15 mouse cellular contexts compared by ENCODE assay signal in the genomic region with DNA sequence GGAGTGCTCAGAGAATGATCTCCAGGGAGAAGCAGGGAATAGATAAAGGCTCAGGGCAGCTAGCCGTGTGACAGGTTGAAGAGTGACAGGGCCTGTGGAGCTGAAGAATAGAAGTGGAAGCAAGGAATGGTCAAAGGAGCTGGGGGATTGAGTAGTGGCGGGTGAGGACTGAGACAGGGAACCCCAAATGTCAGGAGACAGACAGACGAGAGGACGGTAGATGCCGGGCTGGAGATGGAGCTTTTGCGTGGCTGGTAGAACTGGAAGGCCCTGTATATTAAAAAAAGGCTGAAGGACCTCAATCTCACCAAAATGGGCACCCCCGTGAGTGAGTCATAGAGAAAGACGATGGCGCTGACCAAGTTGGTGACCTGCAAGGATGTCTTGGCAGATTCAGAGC. TPM values are rescaled to one million over a fixed set of nuclear protein-coding genes. Genes with fewer than 3 reads are reported as not detected.
A peak's percentile ranks its signal among the peaks of the same experiment; 100 is the strongest.
DNase-seq lines count a peak whose midpoint lies in the region; ATAC-seq and TF ChIP-seq lines count a peak whose summit lies in the region.
"Had no signal": no experiment of that assay in that cellular context is flagged by ENCODE, and none has a peak within 500 bp of the region (broad histone marks: within the 10 kb centered on the region; RNA-seq: fewer than 3 reads in every experiment).

No protein-coding gene starts in this region.

- H3K36me3 ChIP-seq in forebrain, embryonic 10.5 days (replicated peaks), result peaks cover 9% of the 10 kb centered on the region
- H3K36me3 ChIP-seq in forebrain, postnatal 0 days (ENCODE audit: insufficient read depth), result peaks cover 16% of the 10 kb centered on the region; the same call in 1 of the 2 replicates
- no peaks in the 10 kb centered on the region for H3K36me3 ChIP-seq in midbrain, embryonic 11.5 days (ENCODE audit: control insufficient read depth, insufficient read depth, low read length)

- no peak for ATAC-seq in forebrain, postnatal 0 days
- ATAC-seq in midbrain, embryonic 11.5 days (ENCODE audit: low FRiP score), result no peak
- ATAC-seq in megakaryocyte, adult 5-6 weeks (ENCODE audit: poor library complexity, severe bottlenecking), result no peak

- H3K9ac ChIP-seq in forebrain, postnatal 0 days, result no peak overlapping the region
- H3K9ac ChIP-seq in midbrain, embryonic 11.5 days (ENCODE audit: low read length), result peak overlapping the region; percentile 47

- no peak overlapping the region for H3K4me3 ChIP-seq in forebrain, embryonic 10.5 days
- H3K4me3 ChIP-seq in forebrain, postnatal 0 days (ENCODE audit: low read depth, low read length), result no peak overlapping the region
- no peak overlapping the region for H3K4me3 ChIP-seq in midbrain, embryonic 11.5 days (ENCODE audit: low read depth, low read length)
- H3K4me3 ChIP-seq: heart, adult 2 months had no signal

- H3K4me1 ChIP-seq in forebrain, embryonic 10.5 days, result peaks cover 95% of the 10 kb centered on the region
- peaks cover 15% of the 10 kb centered on the region for H3K4me1 ChIP-seq in forebrain, postnatal 0 days (ENCODE audit: insufficient read depth)
- peaks cover 39% of the 10 kb centered on the region for H3K4me1 ChIP-seq in midbrain, embryonic 11.5 days (ENCODE audit: control insufficient read depth, insufficient read depth, low read length)

- H3K27ac ChIP-seq in forebrain, embryonic 10.5 days, result peak overlapping the region; percentile 92
- H3K27ac ChIP-seq in forebrain, postnatal 0 days (ENCODE audit: low read depth, low read length), result no peak overlapping the region
- no peak overlapping the region for H3K27ac ChIP-seq in midbrain, embryonic 11.5 days (ENCODE audit: low read depth, low read length)
- H3K27ac ChIP-seq: heart, adult 2 months had no signal

- WGBS in forebrain, embryonic 10.5 days, result 81% methylated on average over 9 of the region's 9 CpGs
- WGBS in forebrain, postnatal 0 days, result 81% methylated on average over 9 of the region's 9 CpGs
- WGBS in midbrain, embryonic 11.5 days, result 81% methylated on average over 9 of the region's 9 CpGs

- H3K4me2 ChIP-seq in forebrain, postnatal 0 days (ENCODE audit: low read depth), result no peak overlapping the region
- H3K4me2 ChIP-seq in midbrain, embryonic 11.5 days, result no peak overlapping the region

- no peaks in the 10 kb centered on the region for H3K9me3 ChIP-seq in forebrain, embryonic 10.5 days
- no peaks in the 10 kb centered on the region for H3K9me3 ChIP-seq in forebrain, postnatal 0 days (ENCODE audit: low read length)
- H3K9me3 ChIP-seq in midbrain, embryonic 11.5 days (ENCODE audit: control insufficient read depth, low read length), result no peaks in the 10 kb centered on the region

- DNase-seq in forebrain, embryonic 10.5 days (ENCODE audit: extremely low spot score, low spot score), result no peak
- DNase-seq in forebrain, postnatal 0 days, result no peak
- DNase-seq in right cerebral cortex, postnatal 25 days, result peak; percentile 27
- DNase-seq in right cerebral cortex, postnatal 36 days (ENCODE audit: low spot score in 2 of 2), result no peak
- DNase-seq in midbrain, embryonic 11.5 days (ENCODE audit: low spot score, missing footprints), result no peak
- DNase-seq in gastrocnemius, adult 18-20 months (ENCODE audit: low spot score), result no peak
- DNase-seq in adrenal gland, adult (ENCODE audit: inconsistent age in 2 of 2, low spot score in 1 of 2), result no peak
- DNase-seq: B cell, adult 2 months had no signal

- no peak for TF ChIP-seq CTCF in forebrain, postnatal 0 days (IDR thresholded peaks at IDR 0.05; ENCODE audit: low read depth)

- peaks cover 73% of the 10 kb centered on the region for H3K27me3 ChIP-seq in forebrain, embryonic 10.5 days (ENCODE audit: poor library complexity, severe bottlenecking)
- no peaks in the 10 kb centered on the region for H3K27me3 ChIP-seq in forebrain, postnatal 0 days (ENCODE audit: insufficient read depth, low read length)
- H3K27me3 ChIP-seq in midbrain, embryonic 11.5 days (ENCODE audit: control insufficient read depth, insufficient read depth, low read length), result peaks cover 3% of the 10 kb centered on the region; the same call in 1 of the 2 replicates

RNA-seq across cellular contexts. Expression of a gene that starts 3.0 kb away (rescaled TPM):
- polyA plus RNA-seq in forebrain, embryonic 10.5 days (2016; fragmentation: Nextera tagmentation; extraction: Ambion mirVana), result 9.7 TPM in 2 replicates
- 78.8 and 85.7 TPM in 2 replicates for total RNA-seq in forebrain, postnatal 0 days (2014; rRNA removed)
- polyA plus RNA-seq in forebrain, postnatal 0 days (2015; fragmentation: Nextera tagmentation; extraction: Ambion mirVana), result 6.2 and 9.1 TPM in 2 replicates
- polyA plus RNA-seq in midbrain, embryonic 11.5 days (2014; fragmentation: Nextera tagmentation; extraction: Ambion mirVana), result 7.8 and 7.9 TPM in 2 replicates
- total RNA-seq in gastrocnemius, adult 18-20 months (2021), result 1 to 10 TPM; 3.5 to 4.9 TPM
- 0.09 and 0.14 TPM in 2 replicates for total RNA-seq in megakaryocyte, adult 5-6 weeks (2015)
- total RNA-seq in megakaryocyte, adult 5-6 weeks (2017), result 0.61 TPM in 1 of 2 replicates, not detected in the other

RNA-seq across cellular contexts. Expression of a gene that starts 3.3 kb away (rescaled TPM):
- polyA plus RNA-seq in forebrain, embryonic 10.5 days (2016; fragmentation: Nextera tagmentation; extraction: Ambion mirVana), result 2.1 and 2.5 TPM in 2 replicates
- total RNA-seq in forebrain, postnatal 0 days (2014; rRNA removed), result 154 and 160 TPM in 2 replicates
- 30.3 and 38.1 TPM in 2 replicates for polyA plus RNA-seq in forebrain, postnatal 0 days (2015; fragmentation: Nextera tagmentation; extraction: Ambion mirVana)
- 1.6 and 2.1 TPM in 2 replicates for polyA plus RNA-seq in midbrain, embryonic 11.5 days (2014; fragmentation: Nextera tagmentation; extraction: Ambion mirVana)
- under 1 TPM; 0.09 to 0.21 TPM for total RNA-seq in gastrocnemius, adult 18-20 months (2021)
- not detected in 2 replicates for total RNA-seq in megakaryocyte, adult 5-6 weeks (2015)
- total RNA-seq in megakaryocyte, adult 5-6 weeks (2017), result 0.33 TPM in 1 of 2 replicates, not detected in the other

RNA-seq across cellular contexts. Expression of a gene that starts 20.4 kb away (rescaled TPM):
- 0.32 and 0.42 TPM in 2 replicates for polyA plus RNA-seq in forebrain, embryonic 10.5 days (2016; fragmentation: Nextera tagmentation; extraction: Ambion mirVana)
- total RNA-seq in forebrain, postnatal 0 days (2014; rRNA removed), result 0.90 and 1.8 TPM in 2 replicates
- 0.61 and 1.2 TPM in 2 replicates for polyA plus RNA-seq in forebrain, postnatal 0 days (2015; fragmentation: Nextera tagmentation; extraction: Ambion mirVana)
- polyA plus RNA-seq in midbrain, embryonic 11.5 days (2014; fragmentation: Nextera tagmentation; extraction: Ambion mirVana), result 3.8 TPM in 2 replicates
- total RNA-seq in gastrocnemius, adult 18-20 months (2021), result under 1 TPM; 0.57 to 0.71 TPM
- total RNA-seq in megakaryocyte, adult 5-6 weeks (2015), result not detected in 2 replicates
- not detected in 2 replicates for total RNA-seq in megakaryocyte, adult 5-6 weeks (2017)
- total RNA-seq: ES-E14; hematopoietic stem cell, adult 5-6 weeks; layer of hippocampus, adult 18-20 months had no signal

RNA-seq across cellular contexts. Expression of a gene that starts 27.5 kb away (rescaled TPM):
- 0.17 TPM in 1 of 2 replicates, not detected in the other for polyA plus RNA-seq in forebrain, embryonic 10.5 days (2016; fragmentation: Nextera tagmentation; extraction: Ambion mirVana)
- total RNA-seq in forebrain, postnatal 0 days (2014; rRNA removed), result 0.57 and 0.69 TPM in 2 replicates
- 0.25 and 0.72 TPM in 2 replicates for polyA plus RNA-seq in forebrain, postnatal 0 days (2015; fragmentation: Nextera tagmentation; extraction: Ambion mirVana)
- polyA plus RNA-seq in midbrain, embryonic 11.5 days (2014; fragmentation: Nextera tagmentation; extraction: Ambion mirVana), result not detected in 2 replicates
- total RNA-seq in gastrocnemius, adult 18-20 months (2021), result under 1 TPM; 0.38 to 0.41 TPM
- 0.09 and 0.71 TPM in 2 replicates for total RNA-seq in megakaryocyte, adult 5-6 weeks (2015)
- 0.20 and 0.37 TPM in 2 replicates for total RNA-seq in megakaryocyte, adult 5-6 weeks (2017)
- polyA plus RNA-seq: embryonic facial prominence, embryonic 11.5 days; limb, embryonic 11.5 days had no signal

RNA-seq across cellular contexts. Expression of a gene that starts 31.2 kb away (rescaled TPM):
- polyA plus RNA-seq in forebrain, embryonic 10.5 days (2016; fragmentation: Nextera tagmentation; extraction: Ambion mirVana), result 271 and 298 TPM in 2 replicates
- 13.5 and 20.7 TPM in 2 replicates for total RNA-seq in forebrain, postnatal 0 days (2014; rRNA removed)
- polyA plus RNA-seq in forebrain, postnatal 0 days (2015; fragmentation: Nextera tagmentation; extraction: Ambion mirVana), result 28.5 and 30.5 TPM in 2 replicates
- 225 and 244 TPM in 2 replicates for polyA plus RNA-seq in midbrain, embryonic 11.5 days (2014; fragmentation: Nextera tagmentation; extraction: Ambion mirVana)
- under 1 TPM; 0.25 to 0.55 TPM for total RNA-seq in gastrocnemius, adult 18-20 months (2021)
- 160 and 180 TPM in 2 replicates for total RNA-seq in megakaryocyte, adult 5-6 weeks (2015)
- total RNA-seq in megakaryocyte, adult 5-6 weeks (2017), result 168 and 185 TPM in 2 replicates

Comparison
In these comparisons a context has a peak if more than half of its experiments do, and no peak if none do; other contexts are left out.
1. RNA of a gene that starts 3.0 kb away (total RNA-seq): 78.8 to 85.7 TPM in forebrain, postnatal 0 days; 3.5 to 4.9 TPM in gastrocnemius, adult 18-20 months and 0.09 to 0.61 TPM in megakaryocyte, adult 5-6 weeks; every median in the first group is over 10 times any median in the second.
2. RNA of a gene that starts 3.3 kb away (total RNA-seq): 154 to 160 TPM in forebrain, postnatal 0 days; 0.33 TPM in megakaryocyte, adult 5-6 weeks and 0.09 to 0.21 TPM in gastrocnemius, adult 18-20 months; every median in the first group is over 100 times any median in the second.